Mouse (Mus musculus): ENCODE measurements around the gene Dpp7. TPM values are rescaled to one million over a fixed set of nuclear protein-coding genes. Genes with fewer than 3 reads are reported as not detected.
A peak's percentile ranks its signal among the peaks of the same experiment; 100 is the strongest.

Dpp7 gene
- 28.5 and 31.5 TPM in 2 replicates for polyA plus RNA-seq (2015; fragmentation: Nextera tagmentation; extraction: Ambion mirVana)

- Histone ChIP-seq H3K27me3 (ENCODE audit: insufficient read depth, low read length) (no peaks in the 10 kb centered on the region), H3K9me3 (replicated peaks; ENCODE audit: low read length) (no peaks in the 10 kb centered on the region), H3K27ac (no peak within 1 kb of the TSS), H3K4me1 (replicated peaks; ENCODE audit: insufficient read depth, low read length) (peaks cover 11% of the 10 kb centered on the region), H3K4me3 (replicated peaks; ENCODE audit: low read depth, low read length) (peak within 1 kb of the TSS; percentile 43), H3K36me3 (ENCODE audit: insufficient read depth, low read length) (no peaks in the 10 kb centered on the region; the same call in 1 of the 2 replicates), H3K4me2 (ENCODE audit: low read length) (peak within 1 kb of the TSS; percentile 76), H3K9ac (ENCODE audit: low read depth, low read length) (peak within 1 kb of the TSS; percentile 50)
- WGBS: 2% methylated on average over 13 of the region's 13 CpGs
- ATAC-seq (replicated peaks; ENCODE audit: low FRiP score, low read depth) (peak; percentile 82), DNase-seq (ENCODE audit: low spot score) (peak; percentile 92)
- TF ChIP-seq CTCF (IDR thresholded peaks at IDR 0.05; ENCODE audit: low read depth): no peak
Observed at GRCm38 (mm10) chr2:25356208-25357079, at the start of gene Dpp7. Gene Dpp7 (minus strand): TSS chr2:25356359.

GRCm38 (mm10) chr2:25403994-25404393 lies 47.8 kb upstream of the Dpp7 start:
- no peak for TF ChIP-seq CTCF (IDR thresholded peaks at IDR 0.05; ENCODE audit: low read depth)
- ATAC-seq (replicated peaks; ENCODE audit: low FRiP score, low read depth): no peak
- no peak overlapping the region for H3K27ac ChIP-seq
- H3K4me3 ChIP-seq (replicated peaks; ENCODE audit: low read depth, low read length): no peak overlapping the region
- no peak for DNase-seq (ENCODE audit: low spot score)
- H3K9ac ChIP-seq (ENCODE audit: low read depth, low read length): no peak overlapping the region
- 84% methylated on average over 4 of the region's 4 CpGs for WGBS
- H3K27me3 ChIP-seq (ENCODE audit: insufficient read depth, low read length): 0 out of 2 replicates have a peak, but pooled peaks cover 5% of the 10 kb centered on the region
- no peaks in the 10 kb centered on the region for H3K9me3 ChIP-seq (replicated peaks; ENCODE audit: low read length)
- no peaks in the 10 kb centered on the region for H3K36me3 ChIP-seq (ENCODE audit: insufficient read depth, low read length)
- H3K4me2 ChIP-seq (ENCODE audit: low read length): 0 out of 2 replicates have a peak overlapping the region, but pooled peaks have one; percentile 91
- H3K4me1 ChIP-seq (replicated peaks; ENCODE audit: insufficient read depth, low read length): 0 out of 2 replicates have a peak, but pooled peaks cover 9% of the 10 kb centered on the region

- Histone ChIP-seq H3K9ac (ENCODE audit: low read depth, low read length) (peak overlapping the region; percentile 66), H3K9me3 (replicated peaks; ENCODE audit: low read length) (no peaks in the 10 kb centered on the region), H3K27ac (no peak overlapping the region), H3K36me3 (ENCODE audit: insufficient read depth, low read length) (no peaks in the 10 kb centered on the region), H3K4me2 (ENCODE audit: low read length) (peak overlapping the region; percentile 91), H3K4me3 (replicated peaks; ENCODE audit: low read depth, low read length) (peak overlapping the region; percentile 67), H3K4me1 (replicated peaks; ENCODE audit: insufficient read depth, low read length) (0 out of 2 replicates have a peak, but pooled peaks cover 9% of the 10 kb centered on the region), H3K27me3 (ENCODE audit: insufficient read depth, low read length) (0 out of 2 replicates have a peak, but pooled peaks cover 5% of the 10 kb centered on the region)
- 1% methylated on average over 54 of the region's 54 CpGs for WGBS
- TF ChIP-seq CTCF (IDR thresholded peaks at IDR 0.05; ENCODE audit: low read depth): no peak
- DNase-seq (ENCODE audit: low spot score) (peak; percentile 74), ATAC-seq (replicated peaks; ENCODE audit: low FRiP score, low read depth) (peak; percentile 37; the same call in 1 of the 2 replicates)
Observed at GRCm38 (mm10) chr2:25402972-25403601, 46.9 kb upstream of the Dpp7 start.

- peak; percentile 86 for TF ChIP-seq CTCF (IDR thresholded peaks at IDR 0.05; ENCODE audit: low read depth)
- peak overlapping the region; percentile 67 for H3K4me3 ChIP-seq (replicated peaks; ENCODE audit: low read depth, low read length)
- H3K27me3 ChIP-seq (ENCODE audit: insufficient read depth, low read length): 0 out of 2 replicates have a peak, but pooled peaks cover 5% of the 10 kb centered on the region
- DNase-seq (ENCODE audit: low spot score) (peak; percentile 86), ATAC-seq (replicated peaks; ENCODE audit: low FRiP score, low read depth) (peak; percentile 26; the same call in 1 of the 2 replicates)
- H3K9me3 ChIP-seq (replicated peaks; ENCODE audit: low read length): no peaks in the 10 kb centered on the region
- no peak overlapping the region for H3K27ac ChIP-seq
- WGBS: under 1% methylated on average over 13 of the region's 13 CpGs
- no peak overlapping the region for H3K9ac ChIP-seq (ENCODE audit: low read depth, low read length)
- H3K4me1 ChIP-seq (replicated peaks; ENCODE audit: insufficient read depth, low read length): 0 out of 2 replicates have a peak, but pooled peaks cover 9% of the 10 kb centered on the region
- H3K4me2 ChIP-seq (ENCODE audit: low read length): peak overlapping the region; percentile 91
- no peaks in the 10 kb centered on the region for H3K36me3 ChIP-seq (ENCODE audit: insufficient read depth, low read length)
Observed at GRCm38 (mm10) chr2:25402377-25402971, 46.3 kb upstream of the Dpp7 start.

- WGBS: 2% methylated on average over 17 of the region's 17 CpGs
- Histone ChIP-seq H3K9ac (ENCODE audit: low read depth, low read length) (no peak overlapping the region), H3K9me3 (replicated peaks; ENCODE audit: low read length) (no peaks in the 10 kb centered on the region), H3K27ac (no peak overlapping the region), H3K4me3 (replicated peaks; ENCODE audit: low read depth, low read length) (no peak overlapping the region), H3K36me3 (ENCODE audit: insufficient read depth, low read length) (no peaks in the 10 kb centered on the region), H3K27me3 (ENCODE audit: insufficient read depth, low read length) (0 out of 2 replicates have a peak, but pooled peaks cover 8% of the 10 kb centered on the region), H3K4me1 (replicated peaks; ENCODE audit: insufficient read depth, low read length) (0 out of 2 replicates have a peak, but pooled peaks cover 9% of the 10 kb centered on the region), H3K4me2 (ENCODE audit: low read length) (peak overlapping the region; percentile 19; the same call in 1 of the 2 replicates)
- TF ChIP-seq CTCF (IDR thresholded peaks at IDR 0.05; ENCODE audit: low read depth): peak; percentile 68
- DNase-seq (ENCODE audit: low spot score) (peak; percentile 71), ATAC-seq (replicated peaks; ENCODE audit: low FRiP score, low read depth) (no peak)
Observed at GRCm38 (mm10) chr2:25400764-25401163, 44.6 kb upstream of the Dpp7 start.

Data from kidney, postnatal 0 days (tissue).